Mouse (Mus musculus) hindbrain, embryonic 10.5 days (tissue): Measurements from ENCODE around the gene Boc. TPM values are rescaled to one million over a fixed set of nuclear protein-coding genes. Genes with fewer than 3 reads are reported as not detected.
A peak's percentile ranks its signal among the peaks of the same experiment; 100 is the strongest.

Experiments
- DNase-seq: peaks from one replicate; pipeline ENCODE4 v3.0.0-alpha.2; 2017; ENCODE audit warnings: low spot score
- H3K27ac ChIP-seq: fragments of 300-500 bp; sonication (generic); 2 replicates; pipeline ENCODE4 v1.5.1; 2016; ENCODE audit warnings: mild to moderate bottlenecking, moderate library complexity
- H3K27me3 ChIP-seq: fragments of 300-500 bp; sonication (generic); 2 replicates; pipeline ENCODE4 v1.6.1; 2016; ENCODE audit warnings: mild to moderate bottlenecking; ENCODE audit not compliant: poor library complexity, insufficient read depth, severe bottlenecking
- H3K36me3 ChIP-seq: fragments of 300-500 bp; sonication (generic); 2 replicates; pipeline ENCODE4 v1.6.1; 2016; ENCODE audit warnings: mild to moderate bottlenecking, moderate library complexity
- H3K4me1 ChIP-seq: fragments of 300-500 bp; sonication (generic); replicated peaks from 2 replicates; pipeline ENCODE4 v1.6.1; 2016; ENCODE audit warnings: mild to moderate bottlenecking
- H3K4me3 ChIP-seq: fragments of 300-500 bp; sonication (generic); 2 replicates; pipeline ENCODE4 v1.5.1; 2016; ENCODE audit warnings: mild to moderate bottlenecking, moderate library complexity
- H3K9me3 ChIP-seq: fragments of 300-500 bp; sonication (generic); 2 replicates; pipeline ENCODE4 v1.6.1; 2016; ENCODE audit warnings: mild to moderate bottlenecking, moderate library complexity
- WGBS: fragments of 180-500 bp; shearing (Covaris S2); methylation state at CpG from one replicate; pipeline ENCODE4 v1.1.7; 2016; 5-methylcytosine and 5-hydroxymethylcytosine counted together
- polyA plus RNA-seq: library from polyadenylated mRNA; unstranded; fragments of >200 nt; fragmentation: Nextera tagmentation; extraction: Ambion mirVana; gene quantifications from 2 replicates; pipeline ENCODE4 v1.2.1, GENCODE M21; 2016

Boc gene
- polyA plus RNA-seq, 1 experiment from 2014 or later, result 43.9 TPM

GRCm38 (mm10) chr16:44532851-44533250 is 25.8 kb downstream of the Boc start:
- no peak for DNase-seq
- H3K4me3 ChIP-seq, result no peak overlapping the region
- H3K4me1 ChIP-seq, result peaks cover 95% of the 10 kb centered on the region
- H3K27me3 ChIP-seq, result no peaks in the 10 kb centered on the region
- WGBS, result 84% methylated on average over 16 of the region's 16 CpGs
- peak overlapping the region; percentile 91 for H3K27ac ChIP-seq
- peaks cover 52% of the 10 kb centered on the region for H3K36me3 ChIP-seq
- peaks cover 10% of the 10 kb centered on the region; the same call in 1 of the 2 replicates for H3K9me3 ChIP-seq

- H3K27ac ChIP-seq, result peak overlapping the region; percentile 91
- H3K9me3 ChIP-seq, result peaks cover 10% of the 10 kb centered on the region; the same call in 1 of the 2 replicates
- 18% methylated on average over 12 of the region's 12 CpGs for WGBS
- no peaks in the 10 kb centered on the region for H3K27me3 ChIP-seq
- H3K36me3 ChIP-seq, result peaks cover 46% of the 10 kb centered on the region
- peak overlapping the region; percentile 44 for H3K4me3 ChIP-seq
- peak; percentile 55 for DNase-seq
- peaks cover 98% of the 10 kb centered on the region for H3K4me1 ChIP-seq
Measured at GRCm38 (mm10) chr16:44531239-44531797, 27.4 kb downstream of the Boc start.

- 1% methylated on average over 7 of the region's 7 CpGs for WGBS
- Histone ChIP-seq H3K27me3 (no peaks in the 10 kb centered on the region), H3K27ac (peak overlapping the region; percentile 91), H3K4me1 (peaks cover 97% of the 10 kb centered on the region), H3K36me3 (peaks cover 41% of the 10 kb centered on the region), H3K9me3 (peaks cover 10% of the 10 kb centered on the region; the same call in 1 of the 2 replicates), H3K4me3 (peak overlapping the region; percentile 44)
- peak; percentile 96 for DNase-seq
Measured at GRCm38 (mm10) chr16:44530829-44531228, 27.9 kb downstream of the Boc start.

- 8% methylated on average over 9 of the region's 9 CpGs for WGBS
- DNase-seq, result peak; percentile 61
- peaks cover 35% of the 10 kb centered on the region for H3K36me3 ChIP-seq
- peak overlapping the region; percentile 44 for H3K4me3 ChIP-seq
- H3K9me3 ChIP-seq, result peaks cover 10% of the 10 kb centered on the region; the same call in 1 of the 2 replicates
- H3K4me1 ChIP-seq, result peaks cover 92% of the 10 kb centered on the region
- no peaks in the 10 kb centered on the region for H3K27me3 ChIP-seq
- peak overlapping the region; percentile 91 for H3K27ac ChIP-seq
Measured at GRCm38 (mm10) chr16:44530191-44530590, 28.5 kb downstream of the Boc start.

GRCm38 (mm10) chr16:44529691-44530090 is 29.0 kb downstream of the Boc start:
- no peak for DNase-seq
- peaks cover 32% of the 10 kb centered on the region for H3K36me3 ChIP-seq
- peaks cover 92% of the 10 kb centered on the region for H3K4me1 ChIP-seq
- H3K27me3 ChIP-seq, result no peaks in the 10 kb centered on the region
- H3K4me3 ChIP-seq, result peak overlapping the region; percentile 44
- peaks cover 10% of the 10 kb centered on the region; the same call in 1 of the 2 replicates for H3K9me3 ChIP-seq
- peak overlapping the region; percentile 91 for H3K27ac ChIP-seq
- 35% methylated on average over 8 of the region's 8 CpGs for WGBS

- Histone ChIP-seq H3K4me3 (no peak overlapping the region), H3K27ac (peak overlapping the region; percentile 91), H3K27me3 (no peaks in the 10 kb centered on the region), H3K36me3 (peaks cover 25% of the 10 kb centered on the region), H3K4me1 (peaks cover 84% of the 10 kb centered on the region), H3K9me3 (peaks cover 10% of the 10 kb centered on the region; the same call in 1 of the 2 replicates)
- DNase-seq, result no peak
- WGBS, result 92% methylated on average over 7 of the region's 7 CpGs
Measured at GRCm38 (mm10) chr16:44528955-44529354, 29.7 kb downstream of the Boc start.

GRCm38 (mm10) chr16:44527218-44527905 is 31.3 kb downstream of the Boc start:
- Histone ChIP-seq H3K9me3 (peaks cover 4% of the 10 kb centered on the region; the same call in 1 of the 2 replicates), H3K36me3 (peaks cover 9% of the 10 kb centered on the region), H3K4me1 (peaks cover 70% of the 10 kb centered on the region), H3K4me3 (0 out of 2 replicates have a peak overlapping the region, but pooled peaks have one; percentile 7), H3K27me3 (no peaks in the 10 kb centered on the region), H3K27ac (peak overlapping the region; percentile 73)
- DNase-seq, result no peak
- 47% methylated on average over 11 of the region's 11 CpGs for WGBS

GRCm38 (mm10) chr16:44526689-44527088 is 32.0 kb downstream of the Boc start:
- peak; percentile 56 for DNase-seq
- peak overlapping the region; percentile 80 for H3K27ac ChIP-seq
- H3K36me3 ChIP-seq, result peaks cover 9% of the 10 kb centered on the region; the same call in 1 of the 2 replicates
- peaks cover 63% of the 10 kb centered on the region for H3K4me1 ChIP-seq
- WGBS, result 6% methylated on average over 12 of the region's 12 CpGs
- peak overlapping the region; percentile 13; the same call in 1 of the 2 replicates for H3K4me3 ChIP-seq
- H3K27me3 ChIP-seq, result no peaks in the 10 kb centered on the region
- H3K9me3 ChIP-seq, result no peaks in the 10 kb centered on the region

GRCm38 (mm10) chr16:44526044-44526443 is 32.7 kb downstream of the Boc start:
- H3K27ac ChIP-seq, result no peak overlapping the region
- no peak for DNase-seq
- H3K27me3 ChIP-seq, result no peaks in the 10 kb centered on the region
- H3K4me1 ChIP-seq, result peaks cover 57% of the 10 kb centered on the region
- H3K4me3 ChIP-seq, result no peak overlapping the region
- H3K9me3 ChIP-seq, result no peaks in the 10 kb centered on the region
- WGBS, result 85% methylated on average over 1 of the region's 1 CpGs
- peaks cover 15% of the 10 kb centered on the region for H3K36me3 ChIP-seq

GRCm38 (mm10) chr16:44523595-44523994 is 35.1 kb downstream of the Boc start:
- H3K4me1 ChIP-seq, result peaks cover 32% of the 10 kb centered on the region
- WGBS, result 77% methylated on average over 7 of the region's 7 CpGs
- no peaks in the 10 kb centered on the region for H3K27me3 ChIP-seq
- H3K27ac ChIP-seq, result no peak overlapping the region
- no peak overlapping the region for H3K4me3 ChIP-seq
- H3K9me3 ChIP-seq, result no peaks in the 10 kb centered on the region
- peaks cover 35% of the 10 kb centered on the region for H3K36me3 ChIP-seq
- no peak for DNase-seq

- H3K27me3 ChIP-seq, result no peaks in the 10 kb centered on the region
- peaks cover 4% of the 10 kb centered on the region; the same call in 1 of the 2 replicates for H3K4me1 ChIP-seq
- no peak for DNase-seq
- 78% methylated on average over 6 of the region's 6 CpGs for WGBS
- H3K4me3 ChIP-seq, result no peak overlapping the region
- no peaks in the 10 kb centered on the region for H3K9me3 ChIP-seq
- no peak overlapping the region for H3K27ac ChIP-seq
- peaks cover 100% of the 10 kb centered on the region for H3K36me3 ChIP-seq
Measured at GRCm38 (mm10) chr16:44516498-44516897, 42.2 kb downstream of the Boc start.

GRCm38 (mm10) chr16:44510521-44511213 is 48.0 kb downstream of the Boc start:
- Histone ChIP-seq H3K4me3 (no peak overlapping the region), H3K4me1 (peaks cover 18% of the 10 kb centered on the region), H3K27ac (no peak overlapping the region), H3K36me3 (peaks cover 99% of the 10 kb centered on the region), H3K27me3 (no peaks in the 10 kb centered on the region), H3K9me3 (no peaks in the 10 kb centered on the region)
- DNase-seq, result no peak
- 85% methylated on average over 13 of the region's 13 CpGs for WGBS
